17 mouse cellular contexts compared by ENCODE assay signal in genomic region chr2:13233254-13233835, GRCm38 (mm10). TPM values are rescaled to one million over a fixed set of nuclear protein-coding genes. Genes with fewer than 3 reads are reported as not detected.
DNase-seq lines count a peak whose midpoint lies in the region; ATAC-seq lines count a peak whose summit lies in the region.
"Had no signal": no experiment of that assay in that cellular context is flagged by ENCODE, and none has a peak within 500 bp of the region (broad histone marks: within the 10 kb centered on the region; RNA-seq: fewer than 3 reads in every experiment).

No protein-coding gene starts in this region.

- peak overlapping the region; percentile 45 for H3K4me2 ChIP-seq in limb, embryonic 13.5 days (replicated peaks)
- H3K4me2 ChIP-seq: heart, embryonic 12.5 days; hindbrain, embryonic 12.5 days had no signal

- H3K27ac ChIP-seq in limb, embryonic 13.5 days: no peak overlapping the region
- H3K27ac ChIP-seq: hindbrain, embryonic 12.5 days had no signal

- H3K9me3 ChIP-seq in limb, embryonic 13.5 days: no peaks in the 10 kb centered on the region
- H3K9me3 ChIP-seq: heart, embryonic 12.5 days; hindbrain, embryonic 12.5 days had no signal

- 33% methylated on average over 12 of the region's 12 CpGs for WGBS in limb, embryonic 13.5 days

- no peak overlapping the region for H3K9ac ChIP-seq in limb, embryonic 13.5 days
- H3K9ac ChIP-seq: forebrain, postnatal 0 days; heart, embryonic 12.5 days; hindbrain, embryonic 12.5 days; liver, postnatal 0 days had no signal

- peaks cover 25% of the 10 kb centered on the region for H3K4me1 ChIP-seq in limb, embryonic 13.5 days

- peak; percentile 60 for DNase-seq in heart, adult 11 months
- DNase-seq in heart, postnatal 36 days: no peak
- peak; percentile 32 for DNase-seq in thymus, postnatal 0 days (ENCODE audit: low spot score)
- DNase-seq in thymus, adult 18-20 months: no peak
- DNase-seq in lung, postnatal 25 days (ENCODE audit: low spot score): no peak
- no peak for DNase-seq in lung, adult 18-20 months
- no peak for DNase-seq in gastrocnemius, postnatal 4 days (ENCODE audit: low spot score in 2 of 2)
- DNase-seq: adrenal gland, postnatal 25 days; forebrain, postnatal 0 days; gastrocnemius, postnatal 14 days; liver, postnatal 0 days; right cerebral cortex, postnatal 25 days; thymus, postnatal 14 days had no signal

- H3K36me3 ChIP-seq in limb, embryonic 13.5 days: no peaks in the 10 kb centered on the region
- H3K36me3 ChIP-seq: heart, embryonic 12.5 days; hindbrain, embryonic 12.5 days had no signal

- no peak for ATAC-seq in limb, embryonic 13.5 days (ENCODE audit: low FRiP score, low read depth)
- ATAC-seq: forebrain, postnatal 0 days; intestine, postnatal 0 days; liver, postnatal 0 days had no signal

- peaks cover 35% of the 10 kb centered on the region for H3K27me3 ChIP-seq in limb, embryonic 13.5 days
- H3K27me3 ChIP-seq: heart, embryonic 12.5 days; hindbrain, embryonic 12.5 days had no signal

- H3K4me3 ChIP-seq in limb, embryonic 13.5 days: no peak overlapping the region
- H3K4me3 ChIP-seq: heart, embryonic 12.5 days; hindbrain, embryonic 12.5 days had no signal

- intact Hi-C loops in heart, postnatal 36 days (cut with DNase I): loop anchor here (10.0 kb wide), 1 partner anchor 309 kb away; the partner anchor contains the start of gene Pter

RNA-seq across cellular contexts. Expression of gene Rsu1, which starts 37.9 kb away (rescaled TPM):
- 10 to 100 TPM; 52.3 to 56.0 TPM for total RNA-seq in heart, postnatal 36 days (2021)
- polyA plus RNA-seq in thymus, postnatal 0 days (2015; fragmentation: Nextera tagmentation; extraction: Ambion mirVana): 57.6 and 69.2 TPM in 2 replicates
- 125 and 131 TPM in 2 replicates for polyA plus RNA-seq in limb, embryonic 13.5 days (2015; fragmentation: Nextera tagmentation; extraction: Ambion mirVana)
- 100 to 1,000 TPM in 1 of 2 experiments, 10 to 100 TPM in 1; 90.1 to 109 TPM for total RNA-seq in gastrocnemius, postnatal 4 days (2021)

Comparison
In these comparisons a context has a peak if more than half of its experiments do, and no peak if none do; other contexts are left out.
1. DNase-seq: peak in heart, adult 11 months (single experiment) and thymus, postnatal 0 days (single experiment); none in heart, postnatal 36 days (0 of 2), thymus, adult 18-20 months (0 of 2), lung, postnatal 25 days (single experiment), lung, adult 18-20 months (0 of 2) and gastrocnemius, postnatal 4 days (0 of 2).